Mouse (Mus musculus) c-Kit-negative CD71-positive TER-119-positive erythroid progenitor cells, embryonic 14.5 days (primary cell): ENCODE results near the gene Nxt2.
A peak's percentile ranks its signal among the peaks of the same experiment; 100 is the strongest.
"Not testable (repeated sequence)": the region's sequence is repeated elsewhere in the genome, so short reads cannot be mapped to it uniquely, and the experiment has no call there.

Source experiments
- DNase-seq: peaks from one replicate; pipeline ENCODE4 v3.0.0-alpha.2; 2013; ENCODE audit warnings: low read depth, low spot score

The Nxt2 gene

DNA sequence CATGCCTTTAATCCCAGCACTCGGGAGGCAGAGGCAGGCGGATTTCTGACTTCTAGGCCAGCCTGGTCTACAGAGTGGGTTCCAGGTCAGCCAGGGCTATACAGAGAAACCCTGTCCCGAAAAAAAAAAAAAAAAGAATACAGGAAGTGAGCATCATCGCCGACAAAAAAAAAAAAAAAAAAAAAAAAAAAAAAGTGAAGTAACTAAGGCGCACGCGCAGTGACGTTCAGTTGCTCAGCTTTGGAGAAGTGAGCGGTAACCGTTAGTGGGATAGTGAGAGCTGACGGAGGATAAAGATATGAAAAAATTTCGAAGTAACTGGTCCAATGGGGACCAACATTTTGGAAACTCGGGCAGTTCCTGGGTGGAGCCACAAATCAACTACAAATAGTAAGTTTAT is at the start of gene Nxt2:
Gene Nxt2, plus strand, starts transcription at position 229 of the 400 bp plus-strand sequence.
- no peak for DNase-seq

DNA sequence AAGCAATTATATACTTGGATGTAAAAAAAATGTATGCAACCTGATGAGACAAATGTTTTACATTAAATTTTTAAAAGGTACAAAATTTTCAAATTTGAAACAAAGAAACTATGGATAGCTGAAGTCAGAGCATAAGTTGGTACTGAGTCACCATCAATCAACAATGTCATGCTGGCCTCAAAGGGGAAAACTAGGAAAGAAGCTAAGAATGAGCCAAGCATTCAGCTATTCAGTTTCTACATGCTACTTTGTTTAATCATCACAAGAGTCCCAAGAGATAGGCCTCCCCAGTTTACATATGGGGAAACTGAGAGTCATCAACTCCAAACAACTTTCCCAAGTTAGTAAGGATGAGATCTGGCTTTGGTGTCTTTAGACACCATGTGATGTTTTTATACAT is 49.6 kb upstream of the Nxt2 start:
- no peak for DNase-seq

DNA sequence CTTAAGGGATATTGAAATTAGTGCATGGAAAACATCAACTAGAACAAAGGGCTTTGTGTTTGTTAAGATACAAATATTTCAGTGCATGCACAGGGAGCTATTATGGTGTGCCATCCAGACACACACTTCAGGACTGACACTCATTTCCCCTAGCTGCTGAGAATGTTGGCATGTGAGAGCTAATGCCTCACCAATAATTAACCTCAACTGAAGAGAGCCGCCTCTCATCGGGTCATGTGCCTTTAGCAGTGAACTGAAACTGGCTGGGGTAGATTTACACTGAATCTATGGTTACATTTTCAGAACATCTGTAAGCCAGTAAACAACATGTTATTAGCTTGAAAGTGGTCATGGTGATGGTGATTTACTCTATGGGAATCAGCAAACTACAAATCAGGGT is 44.5 kb upstream of the Nxt2 start:
- no peak for DNase-seq

DNA sequence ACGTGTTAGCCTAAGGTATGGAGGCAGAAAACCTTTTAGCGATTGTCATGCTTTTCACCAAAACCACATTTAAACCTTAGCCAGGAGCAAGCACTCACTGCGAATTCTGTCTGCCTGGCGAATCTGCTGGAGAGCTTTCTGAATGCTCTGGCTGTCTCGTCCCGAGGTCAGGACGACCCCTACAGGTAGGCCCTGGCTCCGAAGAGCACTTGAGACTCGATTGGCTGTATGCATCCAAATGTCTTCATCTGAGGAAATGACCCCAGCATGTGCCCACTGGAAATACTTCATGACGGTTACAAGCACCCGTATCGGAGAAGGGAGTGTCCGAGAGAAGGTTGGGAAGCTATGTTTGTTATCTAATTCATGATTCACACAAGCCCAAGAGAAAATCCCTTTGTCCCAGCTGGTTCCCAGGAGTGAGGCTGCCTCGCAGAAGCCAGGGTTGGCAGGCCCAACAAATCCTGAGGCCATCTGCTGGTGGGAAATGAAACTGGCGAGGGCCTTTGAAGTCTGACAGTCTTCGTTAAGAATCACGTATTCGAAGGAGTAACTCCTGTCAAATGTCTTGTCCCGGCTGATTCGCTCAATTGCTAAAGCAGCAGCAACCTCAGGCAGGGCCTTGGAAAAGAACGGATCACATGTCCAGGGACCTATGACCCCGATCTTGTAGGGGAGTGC is 37.4 kb upstream of the Nxt2 start:
- no peak for DNase-seq

DNA sequence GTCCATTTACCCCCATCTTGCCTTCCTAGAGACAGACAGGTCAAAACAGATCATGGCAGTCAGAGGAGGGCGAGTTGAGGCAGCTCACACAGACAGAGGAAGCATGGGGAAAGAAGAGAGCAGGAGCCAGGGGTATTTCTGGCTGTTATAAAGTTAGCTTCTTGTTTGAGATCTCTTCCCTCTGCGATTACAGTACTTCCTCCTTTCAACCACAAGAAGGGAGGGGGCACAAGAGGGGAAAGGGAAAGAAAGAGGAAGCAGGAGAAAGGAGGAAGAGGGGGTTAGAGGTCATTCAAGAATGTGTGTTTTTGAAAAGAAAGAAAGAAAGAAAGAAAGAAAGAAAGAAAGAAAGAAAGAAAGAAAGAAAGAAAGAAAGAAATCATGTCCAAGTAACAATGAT is 36.2 kb upstream of the Nxt2 start:
- DNase-seq: no peak

DNA sequence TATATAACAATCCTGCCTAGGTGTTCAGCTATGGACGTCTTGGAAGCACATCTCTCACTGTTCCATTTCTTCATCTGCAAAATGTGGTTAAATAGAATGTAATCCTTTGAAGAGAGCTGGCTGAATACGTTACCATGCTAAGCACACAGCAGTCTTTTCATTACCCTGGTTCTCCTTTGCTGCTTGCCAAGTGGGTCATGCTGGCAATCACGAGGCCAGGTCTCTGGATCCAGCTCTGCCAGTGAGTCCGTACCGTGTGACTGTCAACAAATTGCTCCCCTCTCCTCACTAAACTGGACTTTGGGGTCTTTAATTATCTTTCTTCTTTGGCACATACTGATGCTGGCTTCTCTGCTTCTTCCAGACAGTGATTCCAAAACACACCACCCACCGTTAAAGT is 32.1 kb upstream of the Nxt2 start:
- DNase-seq: no peak

DNA sequence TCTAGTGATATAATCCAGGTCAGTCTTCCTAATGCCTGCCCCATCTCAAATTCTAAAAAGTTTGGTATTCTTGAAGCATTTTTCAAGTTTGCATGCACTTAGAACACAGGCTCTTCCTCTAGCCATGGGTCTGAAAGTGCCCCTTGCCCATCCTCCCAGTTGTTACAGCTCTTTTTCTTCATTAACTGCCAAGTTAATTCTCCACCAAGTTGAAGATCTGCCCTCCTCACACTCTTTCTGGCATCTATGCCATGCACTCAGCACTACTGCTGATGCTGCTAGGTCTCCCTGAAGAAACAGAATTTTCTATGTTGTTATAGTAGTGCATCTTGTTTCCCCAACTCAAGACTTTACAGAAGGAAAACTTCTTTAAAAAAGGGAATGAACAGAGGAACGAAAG is 31.0 kb upstream of the Nxt2 start:
- DNase-seq: no peak

DNA sequence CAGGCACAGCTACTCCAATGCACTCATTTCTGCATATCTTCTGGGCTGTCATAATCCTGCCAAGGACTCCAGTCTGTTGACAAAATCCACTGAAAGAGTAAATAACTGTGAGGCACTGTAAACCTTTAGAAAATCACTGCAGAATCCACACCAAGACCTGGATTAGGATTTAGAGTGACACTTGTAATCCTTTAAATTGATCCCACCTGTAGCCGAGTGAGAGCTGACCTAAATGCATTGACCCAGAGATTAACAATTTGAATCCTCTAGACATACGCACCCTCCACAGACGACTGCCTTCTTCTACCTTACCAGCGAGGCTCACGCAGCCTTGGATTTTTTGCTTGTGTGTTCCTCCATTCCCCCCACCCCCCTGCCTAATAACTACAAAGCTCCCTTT is 29.7 kb upstream of the Nxt2 start, which contains the start of gene Gucy2f:
Gene Gucy2f, minus strand, starts transcription at position 101 of the 400 bp plus-strand sequence.
- no peak for DNase-seq

DNA sequence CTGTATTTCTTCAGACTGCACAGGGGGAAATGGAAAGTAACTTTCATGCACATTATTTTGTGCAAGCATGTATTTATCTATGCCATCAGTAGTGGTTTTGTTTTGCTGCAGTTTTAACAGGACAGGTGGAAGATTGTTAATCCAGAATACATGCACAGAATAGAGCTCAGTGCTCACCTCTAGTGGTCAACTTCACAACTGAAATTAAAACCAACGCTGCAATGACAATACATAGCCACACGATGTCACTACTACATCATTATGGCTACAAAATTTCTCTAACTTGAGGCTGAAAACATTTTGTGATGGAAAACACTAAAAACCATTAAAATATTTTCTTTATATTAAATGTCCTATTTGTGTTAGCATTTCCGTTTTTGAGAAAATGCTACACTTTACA is 26.3 kb upstream of the Nxt2 start:
- DNase-seq: no peak

DNA sequence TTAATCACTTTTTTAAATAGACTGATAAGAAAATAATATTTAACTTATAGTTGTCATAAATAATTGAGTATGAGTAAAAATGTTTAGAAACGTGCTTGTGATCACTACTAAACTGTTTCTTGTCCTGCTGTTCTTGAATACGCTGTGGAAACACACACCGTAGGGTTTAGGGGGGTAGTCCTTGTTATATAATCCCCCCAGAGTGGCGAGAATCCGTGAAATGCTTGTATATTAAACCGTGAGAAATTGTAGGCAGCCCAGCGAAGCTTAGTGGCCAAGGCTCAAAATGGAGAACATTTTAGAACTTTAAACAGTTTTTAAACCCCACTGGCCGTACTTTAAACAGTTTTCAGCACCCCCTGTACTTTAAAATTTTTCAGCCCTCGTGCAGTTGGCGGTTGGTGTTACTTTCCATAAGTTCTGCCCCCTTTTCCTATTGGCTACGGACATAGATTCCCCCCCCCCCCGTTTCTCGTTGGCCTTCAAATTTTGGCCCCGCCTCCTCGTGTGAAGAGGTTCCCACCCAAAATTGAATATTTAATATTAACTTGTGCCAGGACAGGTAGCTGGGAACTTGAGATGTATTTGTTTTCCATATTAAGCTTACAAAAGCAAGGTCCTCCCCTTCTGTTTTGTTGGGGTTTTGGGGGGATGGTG is 956 bp downstream of the Nxt2 start:
- peak; percentile 20 for DNase-seq

DNA sequence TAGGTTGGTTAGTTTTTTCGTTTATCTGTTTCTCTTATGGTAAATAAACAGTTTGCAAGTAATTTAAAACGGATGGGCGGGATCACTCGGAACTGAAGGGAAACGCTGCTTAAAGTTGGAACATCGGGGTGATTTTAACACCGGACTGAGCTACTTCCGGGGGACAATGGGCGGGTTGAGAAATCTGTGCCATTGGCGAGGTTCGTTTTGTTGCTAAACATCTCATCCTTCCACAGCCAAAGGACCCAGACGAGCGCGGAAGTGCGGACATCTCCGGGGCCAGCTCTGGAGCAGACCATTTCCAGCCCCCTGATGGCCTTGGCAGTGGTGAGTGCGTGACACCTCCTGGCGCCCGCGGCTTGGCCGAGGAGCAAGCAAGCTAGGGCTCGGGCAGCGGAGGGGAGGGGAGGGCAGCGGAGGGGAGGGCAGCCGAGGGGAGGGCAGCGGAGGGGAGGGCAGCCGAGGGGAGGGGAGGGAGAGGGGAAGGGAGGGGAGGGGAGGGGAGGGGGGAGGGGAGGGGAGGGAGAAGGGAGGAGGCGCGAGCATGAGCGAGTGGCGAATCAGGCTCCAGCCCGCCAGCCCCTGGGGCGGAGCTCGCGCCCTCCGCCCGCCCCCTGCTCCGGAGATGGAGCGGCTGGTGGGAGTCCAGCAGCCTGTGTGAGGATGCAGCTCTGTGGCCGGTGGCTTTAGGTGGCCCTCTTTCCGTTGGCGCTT is 1.6 kb downstream of the Nxt2 start:
- peak; percentile 38 for DNase-seq

DNA sequence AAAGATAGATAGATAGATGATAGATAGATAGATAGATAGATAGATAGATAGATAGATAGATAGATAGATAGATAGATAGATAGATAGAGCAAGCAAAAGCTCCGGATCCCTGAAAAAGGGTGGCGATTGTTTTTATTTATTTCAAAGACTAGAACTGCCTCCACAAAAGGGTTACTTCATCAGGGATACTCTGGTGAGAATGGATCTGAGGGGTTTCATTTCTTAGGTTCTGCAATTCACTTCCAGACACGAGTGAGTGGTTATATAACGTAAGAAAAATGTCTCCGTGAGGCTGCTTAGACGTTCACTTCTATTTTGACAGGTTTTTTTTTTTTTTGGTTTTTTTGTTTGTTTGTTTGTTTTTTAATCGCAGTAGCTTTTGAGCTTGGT is 2.2 kb downstream of the Nxt2 start:
- DNase-seq: no peak

DNA sequence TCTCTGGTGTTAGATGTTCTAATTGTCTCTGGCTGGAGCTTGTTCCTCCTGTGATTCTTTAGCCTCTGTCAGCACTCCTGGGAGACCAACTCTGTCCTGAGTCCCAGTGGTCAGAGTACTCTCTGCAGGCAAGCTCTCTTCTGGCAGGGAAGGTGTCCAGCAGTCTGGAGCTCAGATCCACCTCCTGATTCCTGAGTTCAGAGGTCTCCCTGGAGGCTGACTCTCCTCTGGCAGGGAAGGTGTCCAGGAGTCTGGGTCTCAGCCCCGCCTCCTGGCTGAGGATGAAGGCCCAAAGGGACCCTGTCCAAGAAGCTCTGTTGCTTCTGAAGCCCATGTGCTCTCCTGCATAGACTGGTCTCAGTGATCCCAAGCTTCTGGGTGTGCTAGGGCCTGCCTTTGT is 9.6 kb downstream of the Nxt2 start:
- not testable (repeated sequence) for DNase-seq

DNA sequence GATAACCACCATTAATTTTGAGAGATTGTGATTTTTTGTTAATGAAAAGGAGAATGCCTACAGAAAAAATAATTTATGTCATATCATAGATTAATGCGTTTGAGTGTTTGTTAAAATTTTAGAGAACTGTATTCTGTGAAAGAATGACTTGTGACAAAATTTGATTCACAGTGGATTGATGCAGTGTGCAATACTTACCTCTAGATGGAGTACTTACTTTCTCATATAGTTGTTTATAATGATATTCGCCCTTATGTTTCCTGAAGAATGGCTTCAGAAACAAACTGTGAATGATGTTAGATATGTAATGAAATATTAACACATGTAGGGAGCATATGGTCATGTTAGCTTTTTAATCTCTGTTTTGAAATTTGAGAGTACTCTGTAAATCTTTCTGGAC is 10.5 kb downstream of the Nxt2 start:
- DNase-seq: no peak

DNA sequence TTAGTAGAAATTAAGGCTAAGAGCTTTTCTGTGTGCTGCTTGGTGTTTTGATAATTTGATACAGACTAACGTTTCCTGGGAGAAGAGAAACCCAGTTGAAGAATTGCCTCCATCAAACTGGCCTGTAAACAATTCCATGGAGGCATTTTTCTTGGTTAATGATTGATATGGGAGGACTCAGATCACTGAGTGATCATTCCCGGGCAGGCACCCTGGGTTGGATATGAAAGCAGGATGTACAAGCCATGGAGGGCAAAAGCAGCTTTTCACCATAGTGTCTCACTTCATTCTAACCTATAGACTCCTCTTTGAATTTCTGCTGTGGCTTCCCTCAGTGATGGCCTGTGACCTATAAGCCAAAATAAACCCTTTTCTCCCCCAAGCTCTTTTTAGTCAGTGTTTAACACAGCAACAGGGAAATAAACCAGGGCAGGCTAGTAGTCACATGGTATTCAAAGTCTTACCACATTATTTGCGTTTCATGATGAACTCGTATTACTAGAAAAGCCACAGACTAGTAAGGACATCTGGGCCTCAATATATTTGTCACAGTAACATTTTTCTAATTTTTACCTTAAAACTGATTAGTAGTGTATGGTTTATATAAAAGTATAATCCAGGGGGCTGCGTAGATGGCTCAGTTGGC is 19.2 kb downstream of the Nxt2 start:
- no peak for DNase-seq

DNA sequence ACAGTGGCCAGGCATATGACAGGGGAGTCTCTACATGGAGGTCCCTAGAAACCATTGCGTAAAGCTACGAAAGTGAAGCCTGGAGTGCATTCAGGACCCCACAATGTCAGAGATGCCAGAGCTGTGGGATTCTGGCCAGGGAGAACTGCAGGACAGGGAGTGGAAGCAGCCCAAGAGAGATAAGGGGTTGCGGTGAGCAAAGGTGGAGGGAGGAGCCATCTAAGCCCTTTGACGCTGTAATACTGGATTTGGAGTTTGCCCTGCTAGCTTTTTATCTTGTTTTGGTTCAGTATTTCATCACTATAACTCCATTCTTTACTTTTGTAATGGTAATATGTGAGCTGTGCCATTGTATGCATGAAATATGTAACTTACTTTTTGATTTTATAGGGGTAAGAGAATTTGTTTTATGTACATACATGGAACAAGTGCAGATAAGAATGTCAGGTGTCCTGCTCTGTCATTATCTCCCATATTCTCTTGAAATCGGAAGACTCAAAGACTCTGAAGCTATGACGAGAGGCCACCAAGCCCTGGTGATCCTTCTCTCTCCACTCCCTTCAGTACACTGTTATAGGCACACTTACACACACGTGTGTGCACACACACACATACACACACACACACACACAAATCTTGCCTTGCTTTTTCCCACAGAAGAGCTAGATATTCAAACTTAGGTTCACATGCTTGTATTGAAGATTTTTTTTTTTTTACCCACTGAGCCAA is 23.6 kb downstream of the Nxt2 start:
- DNase-seq: no peak

DNA sequence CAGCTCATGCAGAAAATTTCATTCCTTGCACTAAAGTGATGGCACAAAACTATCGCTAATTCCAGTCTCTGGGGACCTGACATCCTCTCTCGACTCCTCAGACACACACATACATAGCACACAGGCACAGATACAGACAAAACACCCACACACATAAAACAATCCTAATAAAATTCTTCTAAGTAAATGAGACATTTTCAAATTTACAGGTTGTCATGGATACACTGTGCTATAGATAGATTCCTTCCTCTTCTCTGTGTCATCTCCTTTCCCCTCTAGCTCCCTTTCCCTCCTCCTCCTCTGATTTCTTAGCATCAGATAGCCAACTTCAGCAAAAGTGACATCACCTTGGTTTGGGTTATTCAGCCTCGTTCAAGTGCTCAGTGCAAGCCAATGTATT is 49.5 kb downstream of the Nxt2 start:
- DNase-seq: no peak

DNA sequence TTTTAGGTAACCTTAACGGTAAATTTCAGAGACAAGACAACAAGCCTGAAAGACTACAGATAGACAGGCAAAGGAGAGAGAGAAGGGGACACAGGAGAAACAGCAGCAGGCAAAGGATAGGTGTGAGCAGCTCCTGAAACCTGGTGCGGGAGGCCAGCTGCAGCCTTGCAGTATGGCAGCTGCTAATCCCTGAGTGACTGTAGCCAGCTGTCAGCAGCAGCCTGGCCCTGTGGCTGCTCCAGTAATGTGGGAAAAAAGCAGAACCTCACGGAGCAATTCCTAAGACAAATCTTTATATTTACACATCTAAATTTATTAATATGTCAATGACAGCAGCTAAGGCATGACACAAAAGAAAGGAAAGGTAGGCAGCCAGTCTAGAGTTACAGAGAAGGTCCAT is 50.0 kb downstream of the Nxt2 start:
- no peak for DNase-seq

DNA sequence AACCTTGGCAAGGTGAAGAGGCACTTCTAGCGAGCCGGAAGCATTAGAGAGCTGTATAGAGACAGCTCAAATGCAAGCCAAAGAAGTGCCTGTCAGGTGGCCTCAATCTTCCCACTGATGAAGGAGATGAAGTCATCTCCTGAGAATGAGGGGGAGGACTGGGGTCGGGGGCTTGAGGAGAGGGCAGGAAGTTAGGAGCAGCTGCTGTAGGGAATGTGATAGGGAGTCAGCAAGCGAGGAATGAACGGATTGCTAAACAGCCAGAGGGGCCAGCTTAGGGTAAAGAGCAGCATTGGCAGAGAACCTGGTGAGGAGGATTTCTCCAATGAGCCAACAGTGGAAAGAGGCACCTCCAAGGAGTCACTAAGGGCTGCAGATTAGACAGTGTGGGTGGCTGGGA is 59.3 kb downstream of the Nxt2 start:
- no peak for DNase-seq
